Mouse (Mus musculus) MEL-GATA-1-ER (cell line): ENCODE measurements at regions not wholly inside any gene's neighbourhood (a gene's known extent, or its start where the extent isn't known, plus 50 kb on each side); places are given as distances from the start of the nearest gene placed in this dataset.

Experiments
- DNase-seq: peaks from one replicate; pipeline ENCODE4 v3.0.0-alpha.2; 2012; ENCODE audit warnings: low read depth; ENCODE audit errors: extremely low read depth

GRCm38 (mm10) chr13:43724161-43724560, 60.4 kb upstream of the Cd83 start:
- no peak for DNase-seq

GRCm38 (mm10) chr13:43725698-43726097, 58.9 kb upstream of the Cd83 start:
- DNase-seq = peak; percentile 23

GRCm38 (mm10) chr13:43726895-43727341, 57.7 kb upstream of the Cd83 start:
- no peak for DNase-seq

GRCm38 (mm10) chr13:43729617-43730016, 55.0 kb upstream of the Cd83 start:
- no peak for DNase-seq

GRCm38 (mm10) chr13:43733061-43733460, 51.5 kb upstream of the Cd83 start:
- DNase-seq = no peak

- DNase-seq = no peak
These were observed 49.9 kb upstream of the Cd83 start for GRCm38 (mm10) chr13:43734641-43735040.
